Mouse (Mus musculus) limb, embryonic 15.5 days (tissue): ENCODE measurements at regions not wholly inside any gene's neighbourhood (a gene's known extent, or its start where the extent isn't known, plus 50 kb on each side); places are given as distances from the start of the nearest gene placed in this dataset.
A peak's percentile ranks its signal among the peaks of the same experiment; 100 is the strongest.

ENCODE experiments used
- ATAC-seq: fragments of 200-750 bp; cut with Nextera tagmentation; 2 replicates; pipeline ENCODE4 v1.8.0; 2017; ENCODE audit warnings: low read depth, moderate TSS enrichment; ENCODE audit not compliant: insufficient number of reproducible peaks, low FRiP score, low TSS enrichment
- H3K27ac ChIP-seq: fragments of 300-500 bp; sonication (generic); 2 replicates; pipeline ENCODE4 v1.5.1; 2015; ENCODE audit warnings: moderate library complexity, mild to moderate bottlenecking, inconsistent platforms
- H3K27me3 ChIP-seq: fragments of 300-500 bp; sonication (generic); 2 replicates; pipeline ENCODE4 v1.6.1; 2015; ENCODE audit warnings: inconsistent platforms
- H3K36me3 ChIP-seq: fragments of 300-500 bp; sonication (generic); 2 replicates; pipeline ENCODE4 v1.6.1; 2015; ENCODE audit warnings: inconsistent platforms
- H3K4me1 ChIP-seq: fragments of 300-500 bp; sonication (generic); 2 replicates; pipeline ENCODE4 v1.6.1; 2015; ENCODE audit warnings: inconsistent platforms
- H3K4me2 ChIP-seq: fragments of 300-500 bp; sonication (generic); 2 replicates; pipeline ENCODE4 v1.6.1; 2015; ENCODE audit warnings: mild to moderate bottlenecking, inconsistent platforms
- H3K4me3 ChIP-seq: fragments of 300-500 bp; sonication (generic); 2 replicates; pipeline ENCODE4 v1.5.1; 2015; ENCODE audit warnings: mild to moderate bottlenecking, inconsistent platforms
- H3K9ac ChIP-seq: fragments of 300-500 bp; sonication (generic); 2 replicates; pipeline ENCODE4 v1.6.1; 2015; ENCODE audit warnings: inconsistent platforms
- H3K9me3 ChIP-seq: fragments of 300-500 bp; sonication (generic); 2 replicates; pipeline ENCODE4 v1.6.1; 2016; ENCODE audit warnings: inconsistent platforms
- WGBS: fragments of 180-500 bp; shearing (Covaris S2); methylation state at CpG from one replicate; pipeline ENCODE4 v1.1.7; 2015; 5-methylcytosine and 5-hydroxymethylcytosine counted together

GRCm38 (mm10) chr15:56108313-56108712 is 1369.1 kb downstream of the Slc22a22 start:
- 55% methylated on average over 2 of the region's 2 CpGs for WGBS
- Histone ChIP-seq H3K9me3 (no peaks in the 10 kb centered on the region), H3K4me2 (no peak overlapping the region), H3K27me3 (no peaks in the 10 kb centered on the region), H3K4me3 (no peak overlapping the region), H3K9ac (no peak overlapping the region), H3K4me1 (no peaks in the 10 kb centered on the region), H3K36me3 (no peaks in the 10 kb centered on the region), H3K27ac (no peak overlapping the region)
- no peak for ATAC-seq

GRCm38 (mm10) chr15:56107719-56108118 is 1369.7 kb downstream of the Slc22a22 start:
- no peak overlapping the region for H3K27ac ChIP-seq
- no peak for ATAC-seq

GRCm38 (mm10) chr15:56100133-56100735 is 1377.2 kb downstream of the Slc22a22 start:
- Histone ChIP-seq H3K36me3 (no peaks in the 10 kb centered on the region), H3K4me2 (no peak overlapping the region), H3K9ac (no peak overlapping the region), H3K27ac (no peak overlapping the region), H3K4me3 (no peak overlapping the region), H3K9me3 (no peaks in the 10 kb centered on the region), H3K4me1 (no peaks in the 10 kb centered on the region), H3K27me3 (no peaks in the 10 kb centered on the region)
- WGBS, result 83% methylated on average over 3 of the region's 3 CpGs
- ATAC-seq, result no peak

More at GRCm38 (mm10) chr15:56107719-56108118, 1369.7 kb downstream of the Slc22a22 start:
- Histone ChIP-seq H3K9ac (no peak overlapping the region), H3K36me3 (no peaks in the 10 kb centered on the region), H3K4me2 (no peak overlapping the region), H3K4me3 (no peak overlapping the region), H3K27me3 (no peaks in the 10 kb centered on the region), H3K9me3 (no peaks in the 10 kb centered on the region), H3K4me1 (no peaks in the 10 kb centered on the region)
- 71% methylated on average over 4 of the region's 4 CpGs for WGBS

- Histone ChIP-seq H3K36me3 (no peaks in the 10 kb centered on the region), H3K4me1 (peaks cover 9% of the 10 kb centered on the region; the same call in 1 of the 2 replicates), H3K9ac (no peak overlapping the region), H3K27ac (no peak overlapping the region), H3K4me2 (peak overlapping the region; percentile 19; the same call in 1 of the 2 replicates), H3K27me3 (no peaks in the 10 kb centered on the region), H3K9me3 (no peaks in the 10 kb centered on the region), H3K4me3 (no peak overlapping the region)
- ATAC-seq, result no peak
- WGBS, result 44% methylated on average over 11 of the region's 11 CpGs
Measured at GRCm38 (mm10) chr15:56077838-56078567, 1399.4 kb downstream of the Slc22a22 start.

- Histone ChIP-seq H3K4me2 (no peak overlapping the region), H3K27me3 (no peaks in the 10 kb centered on the region), H3K4me1 (peaks cover 9% of the 10 kb centered on the region; the same call in 1 of the 2 replicates), H3K27ac (no peak overlapping the region), H3K4me3 (no peak overlapping the region), H3K9me3 (no peaks in the 10 kb centered on the region), H3K9ac (no peak overlapping the region), H3K36me3 (no peaks in the 10 kb centered on the region)
- 22% methylated on average over 1 of the region's 1 CpGs for WGBS
- no peak for ATAC-seq
Measured at GRCm38 (mm10) chr15:56077081-56077480, 1400.3 kb downstream of the Slc22a22 start.

GRCm38 (mm10) chr15:56076680-56077079 is 1400.7 kb downstream of the Slc22a22 start:
- no peak overlapping the region for H3K27ac ChIP-seq
- peaks cover 9% of the 10 kb centered on the region; the same call in 1 of the 2 replicates for H3K4me1 ChIP-seq
- H3K9ac ChIP-seq, result no peak overlapping the region
- ATAC-seq, result no peak
- no peaks in the 10 kb centered on the region for H3K36me3 ChIP-seq
- no peak overlapping the region for H3K4me3 ChIP-seq
- no peaks in the 10 kb centered on the region for H3K27me3 ChIP-seq
- 68% methylated on average over 1 of the region's 1 CpGs for WGBS
- no peak overlapping the region for H3K4me2 ChIP-seq
- H3K9me3 ChIP-seq, result no peaks in the 10 kb centered on the region

GRCm38 (mm10) chr15:56069511-56069910 is 1407.9 kb downstream of the Slc22a22 start:
- ATAC-seq, result no peak

GRCm38 (mm10) chr15:56067214-56067613 is 1410.2 kb downstream of the Slc22a22 start:
- Histone ChIP-seq H3K4me3 (no peak overlapping the region), H3K4me1 (no peaks in the 10 kb centered on the region; the same call in 1 of the 2 replicates), H3K9me3 (no peaks in the 10 kb centered on the region), H3K36me3 (no peaks in the 10 kb centered on the region), H3K27me3 (no peaks in the 10 kb centered on the region), H3K27ac (no peak overlapping the region), H3K4me2 (no peak overlapping the region), H3K9ac (no peak overlapping the region)
- no peak for ATAC-seq
- 40% methylated on average over 3 of the region's 3 CpGs for WGBS

More at GRCm38 (mm10) chr15:56069511-56069910, 1407.9 kb downstream of the Slc22a22 start:
- no peak overlapping the region for H3K27ac ChIP-seq
- WGBS, result 72% methylated on average over 2 of the region's 2 CpGs
- no peaks in the 10 kb centered on the region; the same call in 1 of the 2 replicates for H3K4me1 ChIP-seq
- no peak overlapping the region for H3K9ac ChIP-seq
- H3K36me3 ChIP-seq, result no peaks in the 10 kb centered on the region
- H3K27me3 ChIP-seq, result no peaks in the 10 kb centered on the region
- no peaks in the 10 kb centered on the region for H3K9me3 ChIP-seq
- no peak overlapping the region for H3K4me2 ChIP-seq
- no peak overlapping the region for H3K4me3 ChIP-seq

GRCm38 (mm10) chr15:56066540-56066939 is 1410.9 kb downstream of the Slc22a22 start:
- no peak overlapping the region for H3K4me2 ChIP-seq
- ATAC-seq, result no peak
- H3K9ac ChIP-seq, result no peak overlapping the region
- H3K4me3 ChIP-seq, result no peak overlapping the region
- WGBS, result 63% methylated on average over 4 of the region's 4 CpGs
- H3K27me3 ChIP-seq, result no peaks in the 10 kb centered on the region
- no peaks in the 10 kb centered on the region; the same call in 1 of the 2 replicates for H3K4me1 ChIP-seq
- H3K36me3 ChIP-seq, result no peaks in the 10 kb centered on the region
- H3K9me3 ChIP-seq, result no peaks in the 10 kb centered on the region
- no peak overlapping the region for H3K27ac ChIP-seq

- 31% methylated on average over 7 of the region's 7 CpGs for WGBS
- no peak for ATAC-seq
- H3K9me3 ChIP-seq, result no peaks in the 10 kb centered on the region
- no peaks in the 10 kb centered on the region for H3K36me3 ChIP-seq
- H3K4me3 ChIP-seq, result no peak overlapping the region
- no peak overlapping the region for H3K9ac ChIP-seq
- H3K4me1 ChIP-seq, result no peaks in the 10 kb centered on the region; the same call in 1 of the 2 replicates
- H3K27me3 ChIP-seq, result no peaks in the 10 kb centered on the region
- no peak overlapping the region for H3K27ac ChIP-seq
- no peak overlapping the region for H3K4me2 ChIP-seq
Measured at GRCm38 (mm10) chr15:56065872-56066534, 1411.4 kb downstream of the Slc22a22 start.

- 38% methylated on average over 3 of the region's 3 CpGs for WGBS
- Histone ChIP-seq H3K27ac (no peak overlapping the region), H3K9ac (no peak overlapping the region), H3K9me3 (no peaks in the 10 kb centered on the region), H3K4me1 (no peaks in the 10 kb centered on the region; the same call in 1 of the 2 replicates), H3K36me3 (no peaks in the 10 kb centered on the region), H3K27me3 (no peaks in the 10 kb centered on the region), H3K4me3 (no peak overlapping the region), H3K4me2 (no peak overlapping the region)
- no peak for ATAC-seq
Measured at GRCm38 (mm10) chr15:56062576-56062975, 1414.8 kb downstream of the Slc22a22 start.

GRCm38 (mm10) chr15:56061326-56061725 is 1416.1 kb downstream of the Slc22a22 start:
- H3K36me3 ChIP-seq, result no peaks in the 10 kb centered on the region

More at GRCm38 (mm10) chr15:56061326-56061725, 1416.1 kb downstream of the Slc22a22 start:
- H3K4me3 ChIP-seq, result no peak overlapping the region
- H3K4me1 ChIP-seq, result no peaks in the 10 kb centered on the region
- no peak overlapping the region for H3K9ac ChIP-seq
- no peaks in the 10 kb centered on the region for H3K9me3 ChIP-seq
- H3K27ac ChIP-seq, result no peak overlapping the region
- H3K4me2 ChIP-seq, result no peak overlapping the region
- no peak for ATAC-seq
- H3K27me3 ChIP-seq, result no peaks in the 10 kb centered on the region
- WGBS, result 52% methylated on average over 4 of the region's 4 CpGs
